Mouse (Mus musculus) layer of hippocampus, adult 11-12 months (tissue): ENCODE data around the gene Etv6.
A peak's percentile ranks its signal among the peaks of the same experiment; 100 is the strongest.

Source experiments
- DNase-seq: peaks from one replicate; pipeline ENCODE4 v3.0.0; 2022; ENCODE audit warnings: low spot score

Gene Etv6

DNA sequence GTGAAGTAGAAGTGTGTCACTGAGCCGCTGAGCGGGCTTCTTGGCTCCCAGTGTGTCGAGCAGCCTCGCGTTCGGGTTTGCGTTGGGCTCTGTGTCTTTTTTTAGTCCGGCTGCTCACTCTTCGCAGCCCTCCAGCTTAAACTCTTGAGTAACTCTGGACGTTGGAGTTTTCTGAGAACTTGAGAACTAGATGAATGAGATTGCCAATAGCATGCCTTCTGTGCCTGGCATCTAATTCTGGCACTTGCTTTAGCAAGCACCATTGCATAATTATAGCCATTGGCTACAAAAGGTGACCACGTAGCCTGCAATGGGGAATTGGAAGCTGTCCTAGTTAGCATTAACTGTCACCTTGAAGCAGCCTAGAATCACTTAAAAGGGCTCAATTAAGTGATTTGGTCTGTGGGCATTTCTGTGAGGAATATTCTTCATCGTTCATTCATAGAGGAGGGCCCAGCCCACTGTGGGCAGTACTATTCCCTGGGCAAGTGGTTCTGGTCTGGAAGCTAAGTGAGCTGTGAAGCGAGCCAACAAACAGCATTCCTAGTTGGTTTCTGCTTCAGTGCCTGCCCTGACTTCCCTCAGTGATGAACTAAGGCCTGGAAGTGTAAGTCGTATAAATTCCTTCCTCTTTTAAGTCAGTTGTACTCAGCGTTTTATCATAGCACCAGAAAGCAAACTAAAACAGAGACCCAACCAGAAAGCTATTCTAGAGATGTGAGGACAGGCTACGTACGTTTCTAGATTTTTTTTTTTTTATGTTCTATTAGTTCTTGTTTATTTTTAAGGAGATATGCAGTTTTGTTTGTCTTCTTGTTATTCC lies 136.6 kb downstream of the Etv6 start:
- DNase-seq: no peak

DNA sequence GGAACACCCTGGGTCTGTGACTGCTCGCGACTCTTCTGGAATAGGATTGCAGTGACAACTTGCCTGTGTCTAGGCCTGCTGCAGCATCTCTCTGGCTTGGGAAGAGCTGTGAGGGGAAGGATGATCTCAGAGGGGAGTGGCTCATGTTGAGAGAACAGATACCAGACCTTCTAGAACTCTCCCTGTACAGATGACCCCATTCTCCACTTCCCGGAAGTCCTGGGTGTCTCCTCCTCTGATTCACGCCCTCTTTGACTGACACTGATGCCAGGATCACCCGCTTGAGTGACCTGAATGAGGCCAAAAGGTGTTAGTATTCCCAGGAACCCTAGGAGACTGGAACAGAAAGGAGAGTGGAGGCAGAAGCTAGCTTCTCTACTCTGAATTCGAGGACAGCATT lies 137.9 kb downstream of the Etv6 start:
- no peak for DNase-seq

DNA sequence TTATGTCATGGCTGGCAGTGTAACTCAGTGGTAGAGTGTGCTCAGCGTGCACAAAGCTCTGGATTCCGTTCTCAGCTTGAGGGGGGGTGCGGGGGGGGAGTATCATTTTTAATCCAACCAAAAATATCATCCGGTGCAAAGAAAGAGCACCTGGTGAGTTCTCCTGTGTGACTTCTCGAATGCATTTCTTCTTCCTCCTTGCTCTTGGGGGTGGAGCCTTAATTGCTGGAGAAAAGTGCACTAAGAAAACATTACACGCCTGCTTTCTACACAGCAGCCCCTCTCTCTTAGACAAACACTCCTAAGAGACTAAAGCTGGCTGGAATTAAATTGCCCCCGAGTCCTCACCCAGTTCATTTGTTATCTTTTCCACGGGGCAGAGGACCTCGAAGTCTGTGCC lies 139.6 kb downstream of the Etv6 start:
- DNase-seq: no peak

DNA sequence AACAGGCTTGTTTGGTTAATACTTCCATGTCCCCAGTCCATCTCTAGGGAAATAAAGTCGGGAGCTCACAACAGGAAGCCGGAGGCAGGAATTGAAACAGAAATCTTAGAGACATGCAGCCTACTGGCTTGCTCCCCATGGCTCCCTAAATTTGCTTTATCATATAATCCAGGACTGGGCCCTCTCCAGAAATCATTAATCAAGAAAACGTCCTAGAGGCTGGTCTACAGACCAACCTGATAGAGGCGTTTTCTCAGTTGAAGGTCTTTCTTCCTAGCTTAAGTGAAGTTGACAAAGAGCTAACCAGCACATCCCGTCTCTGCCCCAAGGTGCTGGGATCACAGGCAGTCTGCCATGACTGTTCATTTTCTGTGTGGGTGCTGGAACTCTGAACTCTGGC lies 141.7 kb downstream of the Etv6 start:
- no peak for DNase-seq

GRCm38 (mm10) chr6:134182301-134182948 lies 146.9 kb downstream of the Etv6 start:
- no peak for DNase-seq

DNA sequence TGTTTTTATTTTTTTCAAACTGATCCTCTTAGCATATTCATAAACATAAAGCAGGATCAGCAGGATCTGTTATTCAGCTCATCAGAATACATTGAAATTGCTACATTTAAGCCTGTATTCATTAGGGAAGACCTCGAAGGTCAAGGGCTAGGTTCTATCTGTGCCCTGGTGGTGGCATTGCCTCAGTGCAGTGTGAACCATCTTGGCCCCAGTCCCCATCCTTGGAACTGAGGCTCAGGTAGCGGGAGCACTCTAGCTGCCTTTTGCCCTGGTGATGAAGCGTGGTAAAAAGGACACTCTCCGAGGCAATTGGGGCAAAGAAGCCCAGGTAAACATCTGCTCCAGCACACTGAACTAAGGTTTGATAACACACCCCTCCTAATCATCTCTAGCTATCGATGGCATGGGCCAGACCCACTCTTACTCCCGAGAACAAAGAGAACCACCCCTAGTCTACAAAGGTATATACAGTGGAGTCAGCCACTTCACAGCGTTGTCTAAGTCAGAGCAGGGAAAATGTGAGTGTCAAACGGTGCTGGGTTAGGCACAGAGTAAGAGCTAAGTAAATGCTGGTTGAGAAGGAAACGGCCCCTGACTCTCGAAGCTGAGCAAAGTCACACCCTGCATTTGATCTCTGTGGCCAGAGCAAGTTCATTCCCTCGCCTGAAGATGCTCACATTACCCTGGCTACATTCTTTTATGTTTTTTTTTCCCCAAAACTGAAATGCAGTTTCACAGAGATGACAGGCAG lies 148.3 kb downstream of the Etv6 start:
- DNase-seq: no peak

GRCm38 (mm10) chr6:134186286-134186903 lies 150.9 kb downstream of the Etv6 start:
- DNase-seq: no peak

DNA sequence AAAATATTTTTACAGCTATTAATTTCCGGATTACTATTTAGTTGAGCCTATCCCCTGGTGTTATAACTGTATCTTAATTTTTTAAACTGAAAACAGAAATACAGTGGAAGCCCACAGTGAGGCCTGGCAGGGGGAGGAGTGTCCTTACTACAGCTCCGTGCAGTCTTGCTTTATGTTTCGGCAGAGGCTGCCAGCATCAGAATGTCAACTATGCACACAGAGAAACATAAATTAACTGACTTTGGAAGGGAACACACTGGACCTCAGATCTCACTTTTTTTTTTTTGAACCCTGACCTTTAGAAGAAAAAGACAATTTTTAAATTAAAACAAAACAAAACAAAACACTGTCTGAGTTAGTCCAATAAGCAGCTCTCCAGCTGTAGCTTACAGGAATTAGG lies 153.2 kb downstream of the Etv6 start:
- DNase-seq: no peak

GRCm38 (mm10) chr6:134189174-134189573 lies 153.7 kb downstream of the Etv6 start:
- no peak for DNase-seq

- peak; percentile 26 for DNase-seq
Measured at GRCm38 (mm10) chr6:134189575-134190132, 154.2 kb downstream of the Etv6 start.

- DNase-seq: no peak
Measured at GRCm38 (mm10) chr6:134190597-134191278, 155.2 kb downstream of the Etv6 start.

- no peak for DNase-seq
Measured at GRCm38 (mm10) chr6:134192710-134193109, 157.2 kb downstream of the Etv6 start.

DNA sequence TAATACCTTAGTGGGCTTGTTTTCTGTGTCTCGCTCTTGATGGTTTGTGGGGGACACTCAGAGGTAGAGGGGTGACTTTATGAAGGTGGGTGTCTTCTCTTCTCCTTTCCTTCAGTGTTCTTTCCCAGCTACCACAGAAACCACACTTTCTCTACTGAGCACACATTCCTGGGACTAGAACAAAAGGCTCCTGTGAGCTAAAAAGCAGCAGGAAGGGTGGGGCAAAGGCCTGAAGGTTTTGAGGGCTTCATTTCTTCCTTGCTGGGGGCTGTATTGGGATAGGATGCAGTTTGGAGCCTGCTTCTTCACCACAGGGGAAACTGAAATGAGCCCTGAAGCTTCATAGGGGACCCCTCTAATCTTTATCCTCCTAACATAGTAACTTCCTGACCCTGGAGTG lies 164.4 kb downstream of the Etv6 start:
- no peak for DNase-seq

DNA sequence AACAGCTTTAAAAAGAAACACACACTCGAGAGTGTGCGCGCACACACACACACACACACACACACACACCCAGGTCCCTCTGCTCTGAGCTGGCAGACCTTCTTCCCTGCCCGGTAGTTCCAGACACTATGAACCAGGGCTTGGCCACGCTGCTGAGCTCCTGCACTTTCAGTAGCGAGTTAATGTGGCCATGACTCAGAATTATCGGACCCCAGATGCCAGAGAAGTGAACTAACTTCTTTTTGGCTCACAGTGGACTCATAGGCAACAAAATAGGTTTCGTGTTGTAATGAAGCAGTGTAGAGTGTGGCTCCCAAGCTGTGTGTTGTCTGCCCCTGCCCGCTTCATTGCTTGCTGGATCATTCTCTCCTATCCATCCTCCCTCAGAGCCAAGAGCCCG lies 165.1 kb downstream of the Etv6 start:
- no peak for DNase-seq

- no peak for DNase-seq
Measured at GRCm38 (mm10) chr6:134202176-134202575, 166.7 kb downstream of the Etv6 start.

DNA sequence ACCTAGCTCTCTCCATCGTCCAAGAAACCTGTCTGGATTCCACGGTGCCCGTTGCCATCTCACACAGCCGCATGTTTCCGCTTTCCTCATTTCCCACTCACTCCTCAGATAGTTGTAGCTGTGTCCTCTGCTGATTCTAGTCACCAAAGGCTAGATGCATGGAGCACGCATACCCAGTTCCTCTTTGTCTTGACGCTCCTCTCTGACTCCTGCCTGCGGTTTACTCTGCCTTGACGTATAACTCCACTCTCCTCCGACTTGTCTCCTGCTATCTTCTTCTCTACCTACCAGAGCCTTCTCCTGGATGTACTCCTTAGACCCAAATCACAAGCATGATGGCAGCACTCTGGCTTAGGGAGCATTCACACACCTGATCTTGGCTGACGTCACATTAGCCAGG lies 169.7 kb downstream of the Etv6 start:
- no peak for DNase-seq

GRCm38 (mm10) chr6:134205726-134206125 lies 170.2 kb downstream of the Etv6 start:
- DNase-seq: no peak

GRCm38 (mm10) chr6:134206251-134206650 lies 170.8 kb downstream of the Etv6 start:
- no peak for DNase-seq

- DNase-seq: peak; percentile 52
Measured at GRCm38 (mm10) chr6:134207391-134208179, 172.1 kb downstream of the Etv6 start.

GRCm38 (mm10) chr6:134208180-134208952 lies 172.9 kb downstream of the Etv6 start:
- DNase-seq: no peak
